Mouse (Mus musculus): ENCODE results near the gene Sltm. TPM values are rescaled to one million over a fixed set of nuclear protein-coding genes. Genes with fewer than 3 reads are reported as not detected.

Sltm gene
- polyA plus RNA-seq, 1 experiment from 2014 or later: 50.7 TPM

GRCm38 (mm10) chr9:70509906-70510525 lies 32.5 kb upstream of the Sltm start:
- Histone ChIP-seq H3K4me2 (ENCODE audit: low read length) (no peak overlapping the region), H3K9ac (ENCODE audit: low read length) (no peak overlapping the region), H3K4me3 (ENCODE audit: low read depth, low read length) (no peak overlapping the region), H3K27me3 (replicated peaks; ENCODE audit: control insufficient read depth, insufficient read depth, low read length) (no peaks in the 10 kb centered on the region), H3K9me3 (replicated peaks; ENCODE audit: control insufficient read depth, low read length) (no peaks in the 10 kb centered on the region), H3K27ac (ENCODE audit: low read depth, low read length) (no peak overlapping the region), H3K4me1 (ENCODE audit: control insufficient read depth, insufficient read depth, low read length) (no peaks in the 10 kb centered on the region), H3K36me3 (ENCODE audit: control insufficient read depth, insufficient read depth, low read length) (no peaks in the 10 kb centered on the region)
- DNase-seq (ENCODE audit: low spot score) (no peak), ATAC-seq (no peak)
- WGBS: 88% methylated on average over 4 of the region's 4 CpGs

- ATAC-seq: no peak
- DNase-seq (ENCODE audit: low spot score): no peak
Measured at GRCm38 (mm10) chr9:70510998-70511583, 31.5 kb upstream of the Sltm start.

GRCm38 (mm10) chr9:70511681-70512080 lies 30.9 kb upstream of the Sltm start:
- Histone ChIP-seq H3K4me1 (ENCODE audit: control insufficient read depth, insufficient read depth, low read length) (no peaks in the 10 kb centered on the region), H3K9ac (ENCODE audit: low read length) (no peak overlapping the region), H3K4me3 (ENCODE audit: low read depth, low read length) (no peak overlapping the region), H3K9me3 (replicated peaks; ENCODE audit: control insufficient read depth, low read length) (no peaks in the 10 kb centered on the region), H3K27me3 (replicated peaks; ENCODE audit: control insufficient read depth, insufficient read depth, low read length) (no peaks in the 10 kb centered on the region), H3K27ac (ENCODE audit: low read depth, low read length) (no peak overlapping the region), H3K4me2 (ENCODE audit: low read length) (no peak overlapping the region), H3K36me3 (ENCODE audit: control insufficient read depth, insufficient read depth, low read length) (no peaks in the 10 kb centered on the region)
- no peak for DNase-seq (ENCODE audit: low spot score)
- no peak for ATAC-seq
- WGBS: 82% methylated on average over 7 of the region's 7 CpGs

More at GRCm38 (mm10) chr9:70510998-70511583, 31.5 kb upstream of the Sltm start:
- no peaks in the 10 kb centered on the region for H3K27me3 ChIP-seq (replicated peaks; ENCODE audit: control insufficient read depth, insufficient read depth, low read length)
- H3K9ac ChIP-seq (ENCODE audit: low read length): no peak overlapping the region
- H3K9me3 ChIP-seq (replicated peaks; ENCODE audit: control insufficient read depth, low read length): no peaks in the 10 kb centered on the region
- no peaks in the 10 kb centered on the region for H3K4me1 ChIP-seq (ENCODE audit: control insufficient read depth, insufficient read depth, low read length)
- no peaks in the 10 kb centered on the region for H3K36me3 ChIP-seq (ENCODE audit: control insufficient read depth, insufficient read depth, low read length)
- no peak overlapping the region for H3K4me3 ChIP-seq (ENCODE audit: low read depth, low read length)
- H3K4me2 ChIP-seq (ENCODE audit: low read length): no peak overlapping the region
- 72% methylated on average over 10 of the region's 10 CpGs for WGBS
- H3K27ac ChIP-seq (ENCODE audit: low read depth, low read length): no peak overlapping the region

- H3K4me3 ChIP-seq (ENCODE audit: low read depth, low read length): no peak overlapping the region
- H3K4me1 ChIP-seq (ENCODE audit: control insufficient read depth, insufficient read depth, low read length): no peaks in the 10 kb centered on the region
- WGBS: 82% methylated on average over 3 of the region's 3 CpGs
- H3K27ac ChIP-seq (ENCODE audit: low read depth, low read length): no peak overlapping the region
- H3K4me2 ChIP-seq (ENCODE audit: low read length): no peak overlapping the region
- H3K27me3 ChIP-seq (replicated peaks; ENCODE audit: control insufficient read depth, insufficient read depth, low read length): no peaks in the 10 kb centered on the region
- no peak for ATAC-seq
- H3K9ac ChIP-seq (ENCODE audit: low read length): no peak overlapping the region
- H3K9me3 ChIP-seq (replicated peaks; ENCODE audit: control insufficient read depth, low read length): no peaks in the 10 kb centered on the region
- H3K36me3 ChIP-seq (ENCODE audit: control insufficient read depth, insufficient read depth, low read length): no peaks in the 10 kb centered on the region
- no peak for DNase-seq (ENCODE audit: low spot score)
Measured at GRCm38 (mm10) chr9:70520651-70521050, 21.9 kb upstream of the Sltm start.

- DNase-seq (ENCODE audit: low spot score) (no peak), ATAC-seq (no peak)
- Histone ChIP-seq H3K36me3 (ENCODE audit: control insufficient read depth, insufficient read depth, low read length) (no peaks in the 10 kb centered on the region), H3K4me1 (ENCODE audit: control insufficient read depth, insufficient read depth, low read length) (no peaks in the 10 kb centered on the region), H3K4me3 (ENCODE audit: low read depth, low read length) (no peak overlapping the region), H3K27ac (ENCODE audit: low read depth, low read length) (no peak overlapping the region), H3K4me2 (ENCODE audit: low read length) (no peak overlapping the region), H3K27me3 (replicated peaks; ENCODE audit: control insufficient read depth, insufficient read depth, low read length) (no peaks in the 10 kb centered on the region), H3K9ac (ENCODE audit: low read length) (no peak overlapping the region), H3K9me3 (replicated peaks; ENCODE audit: control insufficient read depth, low read length) (no peaks in the 10 kb centered on the region)
- WGBS: 95% methylated on average over 3 of the region's 3 CpGs
Measured at GRCm38 (mm10) chr9:70523813-70524212, 18.7 kb upstream of the Sltm start.

GRCm38 (mm10) chr9:70524366-70524765 lies 18.2 kb upstream of the Sltm start:
- H3K36me3 ChIP-seq (ENCODE audit: control insufficient read depth, insufficient read depth, low read length): no peaks in the 10 kb centered on the region
- ATAC-seq (no peak), DNase-seq (ENCODE audit: low spot score) (no peak)
- no peak overlapping the region for H3K4me2 ChIP-seq (ENCODE audit: low read length)
- H3K27ac ChIP-seq (ENCODE audit: low read depth, low read length): no peak overlapping the region
- no peak overlapping the region for H3K4me3 ChIP-seq (ENCODE audit: low read depth, low read length)
- H3K9me3 ChIP-seq (replicated peaks; ENCODE audit: control insufficient read depth, low read length): no peaks in the 10 kb centered on the region
- no peak overlapping the region for H3K9ac ChIP-seq (ENCODE audit: low read length)
- 94% methylated on average over 7 of the region's 7 CpGs for whole genome bisulfite sequencing
- H3K27me3 ChIP-seq (replicated peaks; ENCODE audit: control insufficient read depth, insufficient read depth, low read length): no peaks in the 10 kb centered on the region
- H3K4me1 ChIP-seq (ENCODE audit: control insufficient read depth, insufficient read depth, low read length): no peaks in the 10 kb centered on the region

GRCm38 (mm10) chr9:70533328-70533727 lies 9.2 kb upstream of the Sltm start:
- 88% methylated on average over 3 of the region's 3 CpGs for WGBS

GRCm38 (mm10) chr9:70541584-70541983 lies 970 bp upstream of the Sltm start:
- ATAC-seq (no peak), DNase-seq (ENCODE audit: low spot score) (no peak)
- Histone ChIP-seq H3K9me3 (replicated peaks; ENCODE audit: control insufficient read depth, low read length) (no peaks in the 10 kb centered on the region), H3K27ac (ENCODE audit: low read depth, low read length) (no peak overlapping the region), H3K27me3 (replicated peaks; ENCODE audit: control insufficient read depth, insufficient read depth, low read length) (no peaks in the 10 kb centered on the region), H3K4me1 (ENCODE audit: control insufficient read depth, insufficient read depth, low read length) (peaks cover 8% of the 10 kb centered on the region), H3K36me3 (ENCODE audit: control insufficient read depth, insufficient read depth, low read length) (no peaks in the 10 kb centered on the region), H3K4me2 (ENCODE audit: low read length) (peak overlapping the region; percentile 74), H3K9ac (ENCODE audit: low read length) (peak overlapping the region; percentile 97; the same call in 1 of the 2 replicates), H3K4me3 (ENCODE audit: low read depth, low read length) (peak overlapping the region; percentile 87)
- WGBS: 6% methylated on average over 6 of the region's 6 CpGs

More at GRCm38 (mm10) chr9:70533328-70533727, 9.2 kb upstream of the Sltm start:
- DNase-seq (ENCODE audit: low spot score) (no peak), ATAC-seq (no peak)
- no peak overlapping the region for H3K27ac ChIP-seq (ENCODE audit: low read depth, low read length)
- no peaks in the 10 kb centered on the region for H3K27me3 ChIP-seq (replicated peaks; ENCODE audit: control insufficient read depth, insufficient read depth, low read length)
- H3K9me3 ChIP-seq (replicated peaks; ENCODE audit: control insufficient read depth, low read length): no peaks in the 10 kb centered on the region
- no peak overlapping the region for H3K4me2 ChIP-seq (ENCODE audit: low read length)
- H3K4me1 ChIP-seq (ENCODE audit: control insufficient read depth, insufficient read depth, low read length): no peaks in the 10 kb centered on the region
- no peak overlapping the region for H3K4me3 ChIP-seq (ENCODE audit: low read depth, low read length)
- no peaks in the 10 kb centered on the region for H3K36me3 ChIP-seq (ENCODE audit: control insufficient read depth, insufficient read depth, low read length)
- H3K9ac ChIP-seq (ENCODE audit: low read length): no peak overlapping the region
